Mouse (Mus musculus) bone marrow, adult 2 months (tissue): ENCODE results near the gene Mcm6. TPM values are rescaled to one million over a fixed set of nuclear protein-coding genes. Genes with fewer than 3 reads are reported as not detected.
"Not testable (repeated sequence)": the region's sequence is repeated elsewhere in the genome, so short reads cannot be mapped to it uniquely, and the experiment has no call there.

Source experiments
- H3K27ac ChIP-seq: fragments of 200-500 bp; 2 replicates; pipeline ENCODE4 v1.5.1; 2012; ENCODE audit warnings: low read depth, mild to moderate bottlenecking, control low read depth, inconsistent platforms, low read length; ENCODE audit not compliant: control insufficient read depth, poor library complexity, insufficient read depth
- H3K4me1 ChIP-seq: fragments of 200-500 bp; 2 replicates; pipeline ENCODE4 v1.6.1; 2011; ENCODE audit warnings: low read length; ENCODE audit not compliant: control insufficient read depth, insufficient read depth
- H3K4me3 ChIP-seq: fragments of 200-500 bp; replicated peaks from 2 replicates; pipeline ENCODE3; 2011; ENCODE audit warnings: mild to moderate bottlenecking, low read depth, low read length, control low read depth; ENCODE audit not compliant: control insufficient read depth
- CTCF ChIP-seq: fragments of 200-500 bp; IDR thresholded peaks from 2 replicates; pipeline ENCODE4 v1.5.1; 2011; ENCODE audit warnings: low read length, control low read depth; ENCODE audit not compliant: control insufficient read depth, insufficient read depth
- POLR2A ChIP-seq: fragments of 200-500 bp; IDR thresholded peaks from 2 replicates; pipeline ENCODE4 v1.6.1; 2011; ENCODE audit warnings: low read depth, mild to moderate bottlenecking, control low read depth, low read length, borderline replicate concordance; ENCODE audit not compliant: control insufficient read depth
- WGBS: fragments of 180-500 bp; shearing (Covaris S2); methylation state at CpG from one replicate; pipeline ENCODE4 v1.1.7; 2018; 5-methylcytosine and 5-hydroxymethylcytosine counted together
- polyA plus RNA-seq: library from polyadenylated mRNA; stranded (reverse); fragments of >200 nt; gene quantifications from 2 replicates; pipeline ENCODE4 v1.2.4, GENCODE M21; 2011; ENCODE audit warnings: low replicate concordance; ENCODE audit not compliant: missing spikeins, insufficient read depth, insufficient read length

Gene Mcm6
- polyA plus RNA-seq, 1 experiment: 68.7 TPM

- TF ChIP-seq CTCF (no peak), POLR2A (no peak)
- peak overlapping the region; percentile 52; the same call in 1 of the 2 replicates for H3K27ac ChIP-seq
Observed at GRCm38 (mm10) chr1:128323026-128323643, 36.3 kb downstream of the Mcm6 start.

GRCm38 (mm10) chr1:128319266-128319665 is 40.2 kb downstream of the Mcm6 start:
- WGBS: 74% methylated on average over 6 of the region's 6 CpGs
- H3K27ac ChIP-seq, H3K4me1 ChIP-seq, H3K4me3 ChIP-seq: not testable (repeated sequence)

More at GRCm38 (mm10) chr1:128323026-128323643, 36.3 kb downstream of the Mcm6 start:
- WGBS: 38% methylated on average over 8 of the region's 8 CpGs
- H3K4me1 ChIP-seq: peaks cover 4% of the 10 kb centered on the region
- no peak overlapping the region for H3K4me3 ChIP-seq

DNA sequence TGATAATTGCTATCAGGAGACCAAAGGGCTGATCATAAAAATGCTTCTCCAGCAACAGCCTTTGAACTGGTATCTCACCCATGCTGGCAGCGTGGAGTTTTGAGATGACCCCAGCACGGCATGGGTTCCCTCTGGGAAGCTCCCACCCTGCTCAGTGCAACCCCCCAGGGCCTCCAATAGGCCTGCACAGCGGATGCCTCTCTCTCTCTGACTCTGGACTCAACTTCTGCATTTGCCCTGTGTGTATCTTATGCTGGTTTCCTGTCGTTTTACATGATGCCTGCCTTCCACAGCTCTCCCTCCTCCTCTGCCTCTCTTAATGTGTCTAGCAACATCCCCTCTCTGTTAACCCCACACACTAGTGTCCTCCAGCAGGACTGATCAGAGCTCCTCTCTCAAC is 44.8 kb downstream of the Mcm6 start:
- TF ChIP-seq CTCF (no peak), POLR2A (no peak)
- 8% methylated on average over 4 of the region's 4 CpGs for WGBS
- H3K4me1 ChIP-seq: no peaks in the 10 kb centered on the region
- H3K27ac ChIP-seq: no peak overlapping the region
- H3K4me3 ChIP-seq: no peak overlapping the region

GRCm38 (mm10) chr1:128309043-128309442 is 50.4 kb downstream of the Mcm6 start:
- H3K4me1 ChIP-seq: no peaks in the 10 kb centered on the region
- TF ChIP-seq POLR2A (no peak), CTCF (no peak)
- 74% methylated on average over 3 of the region's 3 CpGs for WGBS
- H3K27ac ChIP-seq: no peak overlapping the region
- no peak overlapping the region for H3K4me3 ChIP-seq

DNA sequence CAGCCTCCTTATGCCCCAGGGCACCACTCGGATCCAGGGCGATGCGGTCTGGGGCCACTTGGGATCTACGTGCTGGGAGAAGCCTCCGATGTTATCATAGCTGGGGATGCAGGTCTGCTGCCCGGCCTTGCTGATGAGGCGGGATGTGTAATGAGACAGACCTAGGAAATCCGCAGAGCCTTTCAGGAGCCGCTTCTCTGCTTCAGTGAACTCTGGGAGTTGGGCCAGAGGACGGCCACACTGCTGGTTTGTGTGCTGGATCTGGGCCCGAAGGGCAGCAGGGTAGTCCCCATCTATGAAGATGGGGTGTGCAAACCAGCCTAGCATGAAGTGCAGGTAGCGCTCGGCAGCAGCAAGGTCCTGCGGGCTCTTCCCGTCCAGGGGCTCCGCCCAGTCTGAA is 55.6 kb downstream of the Mcm6 start:
- H3K4me3 ChIP-seq: no peak overlapping the region
- TF ChIP-seq POLR2A (no peak), CTCF (no peak)
- WGBS: 93% methylated on average over 16 of the region's 16 CpGs
- no peak overlapping the region for H3K27ac ChIP-seq
- no peaks in the 10 kb centered on the region for H3K4me1 ChIP-seq

GRCm38 (mm10) chr1:128295717-128296528 is 63.5 kb downstream of the Mcm6 start:
- 77% methylated on average over 5 of the region's 5 CpGs for WGBS
- TF ChIP-seq CTCF (no peak), POLR2A (no peak)
- no peaks in the 10 kb centered on the region for H3K4me1 ChIP-seq

GRCm38 (mm10) chr1:128295296-128295695 is 64.2 kb downstream of the Mcm6 start:
- 78% methylated on average over 8 of the region's 8 CpGs for WGBS
- Histone ChIP-seq H3K27ac (no peak overlapping the region), H3K4me3 (no peak overlapping the region), H3K4me1 (no peaks in the 10 kb centered on the region)
- TF ChIP-seq POLR2A (no peak), CTCF (no peak)

More at GRCm38 (mm10) chr1:128295717-128296528, 63.5 kb downstream of the Mcm6 start:
- Histone ChIP-seq H3K4me3 (no peak overlapping the region), H3K27ac (no peak overlapping the region)

- TF ChIP-seq CTCF (no peak), POLR2A (no peak)
Observed at GRCm38 (mm10) chr1:128293524-128293923, 65.9 kb downstream of the Mcm6 start.

GRCm38 (mm10) chr1:128290295-128290694 is 69.2 kb downstream of the Mcm6 start:
- H3K27ac ChIP-seq: no peak overlapping the region
- 87% methylated on average over 5 of the region's 5 CpGs for WGBS
- no peaks in the 10 kb centered on the region for H3K4me1 ChIP-seq
- TF ChIP-seq CTCF (no peak), POLR2A (no peak)
- no peak overlapping the region for H3K4me3 ChIP-seq

More at GRCm38 (mm10) chr1:128293524-128293923, 65.9 kb downstream of the Mcm6 start:
- no peak overlapping the region for H3K27ac ChIP-seq
- WGBS: 84% methylated on average over 12 of the region's 12 CpGs
- H3K4me3 ChIP-seq: no peak overlapping the region
- H3K4me1 ChIP-seq: no peaks in the 10 kb centered on the region
